Mouse (Mus musculus): ENCODE data around the gene Glrx5. TPM values are rescaled to one million over a fixed set of nuclear protein-coding genes. Genes with fewer than 3 reads are reported as not detected.

The Glrx5 gene
- 10 to 100 TPM; 90.2 to 91.5 TPM for total RNA-seq (2021)
- long read RNA-seq, experiment 1, transcript Glrx5-201 (2 exons, 2,925 nt) = major isoform, 270 of 337 reads
- long read RNA-seq, experiment 1, partial matches to known transcripts = 65 of 337 reads
- long read RNA-seq, experiment 1, other reads (novel, unspliced or antisense) = 2 of 337 reads
- long read RNA-seq, experiment 2, transcript Glrx5-201 (2 exons, 2,925 nt) = major isoform, 228 of 305 reads
- long read RNA-seq, experiment 2, partial matches to known transcripts = 77 of 305 reads
- long read RNA-seq, experiment 2, other reads (novel, unspliced or antisense) = 0 of 305 reads

DNA sequence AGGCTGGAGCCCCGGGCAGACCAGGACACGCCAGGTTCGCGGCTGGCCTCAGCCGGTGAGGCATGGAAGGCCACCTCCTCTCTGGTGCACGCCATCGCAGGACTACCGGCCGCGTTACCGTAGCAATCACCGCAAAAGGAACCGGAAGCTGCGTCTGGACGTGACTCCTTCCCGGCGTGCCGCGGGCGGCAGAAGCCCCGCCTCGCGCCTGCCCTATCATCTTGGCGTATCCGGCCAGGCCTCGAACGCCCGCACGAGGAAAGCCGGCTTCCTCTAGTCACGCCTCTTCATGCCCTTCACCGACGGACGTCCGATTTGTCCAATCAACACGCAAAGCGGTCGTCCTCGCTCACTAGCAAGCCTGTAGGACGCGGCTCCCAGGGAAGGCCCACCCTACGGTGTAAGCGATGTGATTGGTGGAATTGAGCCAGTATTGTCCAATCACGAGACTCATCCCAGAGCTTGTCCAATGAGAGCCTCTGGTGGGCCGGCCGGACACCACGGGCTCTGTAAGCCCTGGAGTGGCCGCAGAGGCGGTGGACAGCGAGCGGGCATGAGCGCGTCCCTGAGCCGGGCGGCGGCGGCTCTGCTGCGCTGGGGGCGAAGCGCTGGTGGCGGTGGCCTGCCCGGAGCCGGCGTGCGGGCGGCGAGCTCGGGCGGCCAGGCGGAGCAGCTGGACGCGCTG lies at the start of gene Glrx5:
TSS of gene Glrx5 (plus strand) at position 542 of the 685 bp plus-strand sequence.
- DNase-seq = peak; percentile 97 to 98
- intact Hi-C loops (cut with DNase I) = loop anchor here (10.0 kb wide), 1 partner anchor 773 kb away; no protein-coding TSS in a partner anchor

DNA sequence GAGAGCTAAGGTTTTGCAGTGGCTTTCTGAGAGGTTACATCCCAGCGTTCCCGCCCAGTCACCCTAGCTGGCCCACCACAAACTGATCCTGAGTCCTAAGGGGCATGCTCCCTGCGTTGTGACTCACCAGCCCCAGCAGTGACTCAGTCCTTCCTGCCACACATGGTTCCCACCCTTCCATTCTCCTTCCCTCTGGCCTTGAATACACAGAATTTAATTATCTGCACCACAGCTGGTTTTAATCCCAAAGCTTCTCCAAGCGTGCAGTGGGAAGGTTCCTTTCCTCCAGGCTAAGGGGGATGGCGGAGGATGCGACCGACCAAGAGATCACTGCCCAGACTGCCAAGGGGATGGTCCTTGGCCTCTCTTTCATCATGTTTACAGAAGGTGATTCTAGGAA lies 49.0 kb upstream of the Glrx5 start:
- intact Hi-C loops (cut with DNase I) = no loop called here
- peak; percentile 21 to 24 for DNase-seq

DNA sequence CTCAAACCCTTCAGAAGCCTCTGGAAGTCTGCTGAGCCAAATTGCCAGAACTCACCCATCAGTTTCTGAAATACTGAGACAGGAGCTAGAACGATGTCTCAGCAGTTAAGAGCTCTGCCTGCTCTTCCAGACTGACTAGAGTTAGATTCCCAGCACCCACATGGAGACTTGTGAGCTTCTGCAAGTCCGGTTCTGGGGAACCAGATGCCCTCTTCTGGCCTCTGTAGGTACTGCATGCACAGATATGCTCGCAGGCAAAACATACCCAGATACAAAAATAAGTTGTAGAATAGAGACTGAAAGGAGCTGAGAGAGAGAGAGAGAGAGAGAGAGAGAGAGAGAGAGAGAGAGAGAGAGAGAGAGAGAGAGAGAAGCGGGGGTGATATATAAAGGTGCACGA lies 47.4 kb upstream of the Glrx5 start:
- no peak for DNase-seq
- intact Hi-C loops (cut with DNase I) = no loop called here

DNA sequence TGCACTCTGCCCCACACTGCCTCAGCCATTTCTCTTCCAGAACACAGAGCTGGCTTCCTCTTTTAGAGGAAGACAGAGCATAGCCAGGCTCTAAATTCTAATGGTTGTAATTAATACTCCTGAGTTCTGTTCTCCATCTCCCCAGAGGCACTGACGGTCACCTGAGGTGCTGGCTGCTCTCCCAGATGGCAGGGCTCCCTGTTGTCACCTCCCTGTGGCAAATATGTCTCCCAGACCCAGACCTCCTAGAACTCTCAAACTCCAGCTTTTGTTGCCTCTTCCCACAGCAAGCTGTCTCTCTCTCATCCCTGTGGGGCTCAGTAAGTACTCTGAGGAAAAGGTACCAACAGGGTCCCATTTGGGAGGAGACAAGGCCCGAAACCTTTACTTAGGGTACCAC lies 46.5 kb upstream of the Glrx5 start:
- intact Hi-C loops (cut with DNase I) = no loop called here
- no peak for DNase-seq

DNA sequence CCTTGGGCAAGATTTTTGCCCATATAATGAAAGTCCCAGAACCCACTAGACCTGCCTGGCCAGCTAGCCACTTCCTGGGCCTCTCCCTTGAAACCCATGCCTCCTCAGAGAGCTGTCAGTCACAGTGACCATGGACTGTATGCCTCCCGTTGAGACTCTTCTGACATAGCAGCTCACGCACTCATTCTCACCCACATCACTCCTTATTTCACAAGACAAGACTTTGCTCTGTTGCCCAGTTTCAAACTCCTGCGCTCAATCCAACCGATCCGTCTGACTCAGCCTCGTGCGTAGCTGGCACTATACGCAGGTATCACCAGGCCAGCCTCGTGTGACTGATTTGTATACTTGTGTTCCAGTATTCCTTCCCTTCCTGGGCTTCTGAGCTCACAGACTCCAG lies 45.7 kb upstream of the Glrx5 start:
- DNase-seq = no peak
- intact Hi-C loops (cut with DNase I) = no loop called here

DNA sequence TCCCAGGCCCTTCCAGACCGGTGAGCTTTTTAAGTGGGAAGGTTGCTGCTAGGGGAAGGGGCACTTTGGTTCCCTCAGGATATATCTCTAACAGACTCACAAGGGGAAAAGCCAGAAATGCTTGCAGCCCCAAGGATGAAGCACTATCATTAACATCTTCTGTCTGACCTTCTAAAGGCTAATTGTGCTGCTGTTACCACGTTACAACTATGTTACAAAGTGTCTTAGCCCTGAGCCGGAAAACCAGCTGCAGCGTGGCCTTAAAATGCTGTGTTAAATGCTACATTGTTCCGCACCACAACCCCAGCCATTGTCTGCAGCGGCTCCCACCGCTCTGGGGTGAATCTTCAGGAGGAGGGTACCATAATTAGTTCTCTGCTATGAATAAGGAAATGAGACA lies 44.6 kb upstream of the Glrx5 start:
- DNase-seq = no peak

DNA sequence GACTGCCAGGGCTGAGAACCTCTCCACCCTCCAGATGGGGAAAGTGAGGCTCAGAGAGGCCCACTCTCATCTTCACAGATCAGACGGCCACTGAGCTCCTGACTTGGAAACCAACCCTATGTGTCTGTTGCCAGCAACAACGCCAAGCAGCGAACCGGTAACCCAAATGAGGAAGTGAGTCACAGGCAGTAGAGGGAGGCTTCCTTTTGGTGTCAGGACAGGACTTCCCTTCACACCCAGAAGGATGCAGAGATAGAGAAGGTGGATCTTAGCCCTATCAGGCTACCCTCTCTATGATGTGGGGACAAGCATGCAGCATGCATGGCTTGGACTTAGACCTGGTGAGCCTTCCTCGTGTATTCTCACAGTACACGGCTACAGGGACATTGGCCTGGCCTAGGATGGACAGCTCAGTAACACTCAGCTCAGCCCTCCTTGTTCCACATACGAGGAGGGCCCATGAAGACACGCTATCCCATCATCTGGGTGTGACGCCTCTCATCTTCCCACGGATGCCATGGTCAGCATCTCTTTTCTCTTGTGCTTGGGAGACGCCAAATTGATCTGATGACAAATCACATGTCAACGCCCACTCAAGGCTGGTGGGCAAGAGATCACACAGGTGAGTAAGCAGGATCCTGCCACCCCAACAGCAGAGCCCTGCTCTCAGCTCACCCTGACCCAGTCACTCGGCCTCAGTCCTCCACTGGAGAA lies 41.6 kb upstream of the Glrx5 start:
- DNase-seq = no peak
- intact Hi-C loops (cut with DNase I) = no loop called here

More for the DNA sequence above, 44.6 kb upstream of the Glrx5 start:
- intact Hi-C loops (cut with DNase I) = no loop called here

DNA sequence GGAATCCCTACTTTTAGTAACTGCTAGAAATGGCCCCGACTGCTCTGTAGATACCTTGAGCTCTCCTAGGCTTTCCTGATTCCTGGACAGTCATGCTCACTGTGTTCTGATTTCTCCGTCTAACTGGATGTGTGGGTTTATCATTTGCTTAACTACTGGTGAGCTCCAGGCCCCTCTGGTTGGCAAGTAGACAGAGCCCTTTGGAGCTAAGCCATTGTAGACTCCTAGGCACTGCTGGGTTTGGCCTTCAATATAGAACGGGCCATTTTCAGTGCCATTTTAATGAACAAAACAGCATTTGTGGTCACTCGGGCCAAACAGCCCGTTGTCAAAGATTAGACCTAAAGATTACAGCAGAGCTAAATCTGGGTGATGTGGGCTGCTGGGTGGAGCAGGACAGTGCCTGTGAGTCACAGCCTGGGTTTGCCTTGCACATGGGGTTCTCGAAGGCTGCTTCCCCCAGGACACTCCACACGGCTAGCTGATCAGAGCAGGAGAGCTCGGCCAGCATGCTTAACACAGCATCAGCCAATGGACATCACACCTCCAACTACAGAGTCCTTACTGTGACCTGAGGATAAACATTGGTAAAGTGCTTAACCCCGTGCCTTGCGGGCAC lies 40.3 kb upstream of the Glrx5 start:
- intact Hi-C loops (cut with DNase I) = no loop called here
- no peak for DNase-seq

DNA sequence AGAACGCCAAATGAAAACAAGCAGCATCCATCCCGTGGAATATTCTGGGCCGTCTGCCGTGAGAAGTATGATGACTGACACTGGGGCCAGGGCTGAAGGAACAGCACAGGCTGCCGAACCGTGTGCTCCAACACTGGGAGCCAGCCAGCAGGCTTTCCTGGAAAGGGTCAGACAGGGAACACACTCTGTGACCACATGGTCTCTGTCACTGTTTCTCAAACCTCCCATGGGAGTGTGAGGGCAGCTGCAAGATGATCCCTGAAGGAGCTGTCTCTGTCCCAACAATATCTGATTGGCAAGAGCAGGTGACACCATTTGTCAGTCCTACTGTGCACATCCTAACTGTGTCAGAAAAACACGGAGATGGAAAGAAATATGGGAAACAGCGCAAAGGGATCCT lies 39.6 kb upstream of the Glrx5 start:
- peak; percentile 72 to 73 for DNase-seq

DNA sequence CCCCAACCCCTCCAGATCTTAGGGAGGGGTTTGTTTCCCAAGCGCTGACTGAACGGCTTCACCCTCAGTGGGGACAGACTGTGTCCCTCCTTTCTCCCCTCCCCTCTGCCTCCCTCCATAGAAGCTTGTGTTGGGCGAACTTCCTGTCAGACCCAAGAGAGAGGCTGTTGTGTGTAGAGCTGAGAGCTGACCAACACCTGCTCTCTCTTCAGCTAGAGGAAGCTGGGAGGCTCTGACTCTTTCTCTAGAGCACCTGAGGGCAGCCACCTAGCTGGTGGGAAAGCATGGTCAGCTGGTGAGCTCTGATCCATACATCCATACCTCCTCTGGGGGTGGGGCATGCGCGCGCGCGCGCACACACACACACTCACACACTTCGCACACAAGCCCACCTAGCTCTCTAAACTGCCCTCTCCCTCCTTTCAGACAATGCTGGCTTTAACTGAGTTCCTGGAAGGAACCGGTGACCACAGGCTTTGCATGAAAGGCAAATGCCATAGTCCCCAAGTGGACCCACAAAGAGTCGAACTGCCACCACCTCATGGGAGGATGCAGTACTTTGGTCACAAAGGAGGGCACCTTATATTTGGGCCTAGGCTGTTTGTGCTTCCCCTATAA lies 37.1 kb upstream of the Glrx5 start:
- DNase-seq = no peak

More for the DNA sequence above, 39.6 kb upstream of the Glrx5 start:
- intact Hi-C loops (cut with DNase I) = no loop called here

DNA sequence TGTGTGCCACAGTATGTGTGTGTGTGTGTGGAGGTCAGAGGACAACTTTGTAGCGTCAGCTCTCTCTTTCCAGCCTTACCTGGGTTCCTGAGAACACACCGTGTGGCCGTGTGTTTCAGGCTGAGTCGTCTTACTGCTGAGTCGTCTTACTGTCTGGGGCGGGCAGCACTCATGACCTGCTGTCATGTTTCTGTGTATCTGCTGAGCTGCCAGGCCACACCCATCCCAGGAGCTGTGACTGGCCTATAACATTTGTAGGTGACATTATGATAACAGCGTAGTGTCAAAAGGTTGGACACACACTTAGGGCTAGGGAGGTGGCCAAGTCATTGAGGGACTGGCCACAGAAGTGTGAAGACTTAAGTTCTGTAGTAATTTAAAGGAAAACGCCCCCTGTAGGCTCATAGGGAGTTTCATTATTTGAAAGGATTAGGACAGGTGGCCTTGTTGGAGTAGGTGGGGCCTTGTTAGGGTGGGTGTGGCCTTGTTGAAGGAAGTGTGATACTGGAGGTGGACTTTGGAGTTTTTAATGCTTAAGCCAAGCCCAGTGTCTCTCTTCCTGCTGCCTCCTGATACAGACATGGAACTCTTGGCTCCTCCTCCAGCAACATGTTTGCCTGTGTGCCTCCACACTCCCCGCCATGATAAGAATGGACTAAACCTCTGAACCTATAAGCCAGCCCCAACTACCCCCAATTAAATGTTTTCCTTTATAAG lies 36.3 kb upstream of the Glrx5 start:
- no peak for DNase-seq
- intact Hi-C loops (cut with DNase I) = no loop called here

More for the DNA sequence above, 37.1 kb upstream of the Glrx5 start:
- intact Hi-C loops (cut with DNase I) = no loop called here

DNA sequence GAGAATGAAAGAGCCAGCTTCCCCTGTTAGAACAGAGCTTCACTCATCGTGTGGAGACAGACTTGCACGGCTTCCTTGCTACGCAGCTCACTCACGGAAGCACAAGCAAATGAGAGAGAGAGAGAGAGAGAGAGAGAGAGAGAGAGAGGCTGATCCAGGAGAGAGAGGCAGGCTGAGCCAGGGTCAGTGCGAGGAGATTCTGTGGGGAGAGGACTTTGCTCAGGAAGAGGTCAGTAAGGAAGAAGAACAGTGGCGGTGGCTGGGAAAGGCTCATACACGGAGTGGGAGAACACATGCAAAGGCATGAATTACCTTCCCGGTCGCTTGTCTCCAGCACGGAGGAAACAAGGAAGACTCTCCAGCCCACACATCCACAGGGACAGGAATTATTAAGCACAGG lies 35.3 kb upstream of the Glrx5 start:
- no peak for DNase-seq
- intact Hi-C loops (cut with DNase I) = no loop called here

DNA sequence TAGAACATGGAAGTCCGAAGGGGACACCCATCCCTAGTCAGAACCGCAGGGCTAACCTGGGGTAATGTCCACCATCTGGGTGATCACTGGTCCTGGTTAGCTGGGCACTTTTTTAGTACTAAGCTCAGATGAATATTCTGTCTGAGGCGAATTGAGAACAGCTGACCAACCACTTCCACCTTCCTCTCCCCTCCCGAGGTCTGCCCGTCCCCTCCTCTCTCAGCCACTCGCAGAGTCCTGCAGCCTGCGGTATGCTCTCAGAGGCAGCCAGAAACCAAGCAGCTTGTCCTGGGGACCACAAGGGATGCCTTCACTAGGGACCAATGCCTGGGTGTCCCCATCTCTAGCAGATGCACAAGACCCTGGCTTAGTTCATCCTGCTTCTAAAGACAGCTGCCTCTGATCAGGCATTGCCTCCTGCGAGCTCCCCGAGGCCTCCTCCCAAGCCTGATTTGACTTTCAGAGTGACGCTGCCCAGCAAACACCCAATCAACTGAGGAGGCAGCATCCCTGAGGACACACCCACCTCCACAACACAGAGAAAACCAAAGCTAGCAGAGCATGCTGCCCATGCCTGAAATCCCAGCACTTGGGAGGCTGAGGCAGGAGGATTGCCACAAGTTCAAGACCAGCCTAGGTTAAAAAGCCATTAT lies 34.7 kb upstream of the Glrx5 start:
- intact Hi-C loops (cut with DNase I) = no loop called here
- DNase-seq = no peak

DNA sequence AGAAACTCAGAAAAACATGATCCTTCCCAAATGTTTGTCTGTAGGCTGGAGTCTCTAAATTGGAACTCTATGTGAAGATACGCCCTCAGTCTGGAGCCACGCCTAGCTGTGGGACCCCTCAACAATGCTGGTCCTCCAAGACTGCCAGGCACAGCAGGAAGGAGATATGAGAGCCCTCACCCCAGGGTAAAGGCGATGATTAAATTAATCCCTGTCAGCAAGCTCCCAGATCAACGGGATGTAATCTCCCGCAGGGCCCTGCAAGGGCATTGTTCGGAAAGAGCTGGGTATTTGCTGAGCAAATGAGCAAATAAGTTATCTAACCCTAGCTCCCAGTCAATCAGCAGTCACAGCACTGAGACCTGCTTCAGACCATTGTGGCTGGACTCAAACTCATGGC lies 33.9 kb upstream of the Glrx5 start:
- DNase-seq = no peak
- intact Hi-C loops (cut with DNase I) = no loop called here

DNA sequence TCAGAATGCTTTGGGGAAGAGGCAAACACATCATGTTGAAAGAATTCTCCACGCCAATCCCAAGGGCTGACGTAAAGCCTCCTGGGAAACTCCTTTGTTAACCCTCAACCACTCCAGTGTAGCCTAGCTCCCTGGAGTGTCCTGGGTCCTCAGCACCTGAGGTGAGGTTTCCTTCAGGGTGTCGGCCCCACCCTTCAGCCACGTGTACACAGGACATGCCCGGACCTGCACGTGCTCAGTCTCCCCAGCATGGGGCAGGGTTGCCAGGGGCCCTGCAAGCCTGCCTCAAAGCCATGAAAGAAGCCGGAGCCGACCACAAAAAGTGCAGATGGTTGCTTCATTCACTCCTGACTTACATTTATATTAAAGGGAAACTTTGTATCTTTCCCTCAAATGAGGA lies 33.3 kb upstream of the Glrx5 start:
- intact Hi-C loops (cut with DNase I) = no loop called here
- no peak for DNase-seq

DNA sequence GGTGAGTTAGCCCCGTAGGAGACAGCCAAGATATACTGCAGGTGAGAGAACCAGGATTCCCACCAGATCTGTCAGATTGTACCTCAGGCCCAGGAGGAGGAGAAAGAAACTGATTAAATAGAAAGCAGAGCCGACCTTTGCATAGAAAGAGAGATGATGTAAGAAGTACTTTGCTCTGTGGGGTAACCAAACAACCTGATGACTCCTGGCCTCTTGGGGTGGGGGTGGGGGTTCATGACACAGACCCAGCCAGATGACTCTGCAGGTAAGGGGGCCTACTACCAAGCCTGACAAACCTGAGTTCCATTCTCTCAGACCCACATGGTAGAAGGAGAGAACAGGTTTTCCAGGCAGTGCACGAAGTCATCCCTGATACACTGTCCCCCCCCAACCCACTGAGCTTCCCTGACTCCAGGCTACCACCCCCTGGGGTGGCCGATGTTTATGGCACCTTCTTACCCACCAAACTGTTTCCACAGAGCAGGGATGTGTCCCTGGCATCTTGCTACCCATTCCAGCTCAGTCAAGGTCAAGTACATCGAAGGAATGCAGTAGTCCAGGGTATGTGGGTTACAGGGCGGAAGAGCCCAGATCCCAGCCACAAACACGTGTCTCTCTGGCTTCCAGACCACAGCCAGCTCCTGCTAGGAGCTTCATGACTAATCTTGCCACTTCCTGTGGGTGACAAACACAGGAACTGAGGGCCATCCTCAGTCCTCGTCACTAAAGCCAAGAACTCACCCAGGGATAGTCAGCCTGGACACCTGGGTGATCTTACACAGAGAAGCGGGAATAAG lies 31.8 kb upstream of the Glrx5 start:
- intact Hi-C loops (cut with DNase I) = no loop called here
- DNase-seq = no peak

DNA sequence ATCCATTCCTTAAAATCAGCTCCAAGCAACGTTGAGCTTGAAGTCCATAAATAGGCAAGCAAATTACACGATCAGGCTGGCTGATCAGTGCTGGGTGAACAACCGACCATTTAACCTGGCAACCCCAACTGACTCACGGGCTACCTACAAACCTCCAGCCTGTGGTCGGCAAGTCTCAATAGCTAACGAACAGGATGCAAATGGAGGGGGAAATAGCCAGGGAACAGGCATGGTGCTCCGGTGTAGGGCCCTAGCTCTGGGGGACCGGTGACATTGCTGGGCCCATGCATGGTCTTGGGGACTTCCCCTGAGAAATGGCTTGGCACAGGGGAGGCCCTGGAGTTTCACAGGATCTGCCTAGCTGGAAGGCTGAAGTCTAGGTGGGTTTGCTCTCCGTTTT lies 31.2 kb upstream of the Glrx5 start:
- DNase-seq = no peak

DNA sequence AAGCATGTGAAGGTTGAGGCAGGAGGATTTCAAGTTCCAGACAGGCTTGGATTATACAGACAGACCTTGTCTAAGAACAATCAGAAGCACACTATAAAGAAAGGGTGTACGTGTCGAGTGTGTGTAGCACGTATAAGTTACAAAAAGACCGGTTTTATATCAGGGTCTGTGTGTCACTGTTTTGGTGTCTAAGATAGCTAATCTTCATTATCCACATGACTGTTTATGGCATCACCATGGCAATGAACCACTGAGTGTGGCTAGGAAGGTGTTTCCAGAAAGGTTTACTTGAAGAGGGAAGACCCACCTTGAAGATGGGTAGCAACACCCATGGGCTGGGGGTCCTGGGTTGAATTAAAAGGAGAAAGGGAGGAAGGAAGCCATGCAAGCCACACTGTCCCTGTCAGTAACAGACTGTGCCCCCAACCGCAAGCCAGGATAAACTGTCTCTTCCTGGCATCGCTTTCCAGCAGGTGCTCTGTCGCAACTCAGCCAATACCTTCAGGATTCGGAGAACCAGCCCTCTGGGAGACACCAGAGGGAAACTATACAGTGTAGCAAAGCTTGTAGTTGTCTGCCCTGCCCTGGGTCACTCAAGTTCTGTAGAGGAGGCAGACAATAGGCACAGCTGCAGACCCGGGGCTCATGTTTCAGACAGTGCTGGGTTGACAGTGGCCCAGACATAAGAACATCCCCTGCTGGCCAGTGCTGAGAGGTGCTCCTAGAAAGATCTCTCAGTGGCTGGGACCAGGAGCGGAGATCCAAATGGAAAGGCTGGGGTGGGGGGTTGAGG lies 30.0 kb upstream of the Glrx5 start:
- intact Hi-C loops (cut with DNase I) = no loop called here
- no peak for DNase-seq

More for the DNA sequence above, 31.2 kb upstream of the Glrx5 start:
- intact Hi-C loops (cut with DNase I) = no loop called here

Measured in heart, postnatal 14 days (tissue).